Mouse (Mus musculus) hindbrain, embryonic 12.5 days (tissue): ENCODE results near the gene Cyth1. TPM values are rescaled to one million over a fixed set of nuclear protein-coding genes. Genes with fewer than 3 reads are reported as not detected.

ENCODE experiments used
- ATAC-seq: fragments of 200-750 bp; cut with Nextera tagmentation; 2 replicates; pipeline ENCODE4 v1.8.0; 2017; ENCODE audit warnings: moderate TSS enrichment; ENCODE audit not compliant: low FRiP score
- H3K27ac ChIP-seq: fragments of 300-500 bp; sonication (generic); 2 replicates; pipeline ENCODE4 v1.5.1; 2016; ENCODE audit warnings: mild to moderate bottlenecking
- H3K27me3 ChIP-seq: fragments of 300-500 bp; sonication (generic); 2 replicates; pipeline ENCODE4 v1.6.1; 2016; ENCODE audit warnings: mild to moderate bottlenecking
- H3K36me3 ChIP-seq: fragments of 300-500 bp; sonication (generic); 2 replicates; pipeline ENCODE4 v1.6.1; 2016; ENCODE audit warnings: mild to moderate bottlenecking
- H3K4me1 ChIP-seq: fragments of 300-500 bp; sonication (generic); 2 replicates; pipeline ENCODE4 v1.6.1; 2016
- H3K4me2 ChIP-seq: fragments of 300-500 bp; sonication (generic); replicated peaks from 2 replicates; pipeline ENCODE4 v1.6.1; 2016; ENCODE audit warnings: mild to moderate bottlenecking
- H3K4me3 ChIP-seq: fragments of 300-500 bp; sonication (generic); 2 replicates; pipeline ENCODE4 v1.5.1; 2016; ENCODE audit warnings: mild to moderate bottlenecking
- H3K9ac ChIP-seq: fragments of 300-500 bp; sonication (generic); 2 replicates; pipeline ENCODE4 v1.6.1; 2016; ENCODE audit warnings: mild to moderate bottlenecking, moderate library complexity
- H3K9me3 ChIP-seq: fragments of 300-500 bp; sonication (generic); replicated peaks from 2 replicates; pipeline ENCODE4 v1.6.1; 2016; ENCODE audit warnings: mild to moderate bottlenecking
- WGBS: fragments of 180-500 bp; shearing (Covaris S2); methylation state at CpG from one replicate; pipeline ENCODE4 v1.1.7; 2016; 5-methylcytosine and 5-hydroxymethylcytosine counted together
- polyA plus RNA-seq: library from polyadenylated mRNA; unstranded; fragments of >200 nt; fragmentation: Nextera tagmentation; extraction: Ambion mirVana; gene quantifications from 2 replicates; pipeline ENCODE4 v1.2.1, GENCODE M21; 2016

Cyth1 gene
- polyA plus RNA-seq, 1 experiment from 2014 or later = 29.0 TPM

GRCm38 (mm10) chr11:118275092-118275491 lies 26.7 kb upstream of the Cyth1 start:
- Histone ChIP-seq H3K9me3 (no peaks in the 10 kb centered on the region), H3K4me1 (no peaks in the 10 kb centered on the region), H3K4me3 (no peak overlapping the region), H3K27me3 (no peaks in the 10 kb centered on the region), H3K9ac (no peak overlapping the region), H3K4me2 (no peak overlapping the region), H3K27ac (no peak overlapping the region), H3K36me3 (peaks cover 97% of the 10 kb centered on the region)
- ATAC-seq = no peak
- 95% methylated on average over 9 of the region's 9 CpGs for WGBS

- ATAC-seq = no peak
- H3K9ac ChIP-seq = no peak overlapping the region
- H3K4me2 ChIP-seq = no peak overlapping the region
- no peak overlapping the region for H3K4me3 ChIP-seq
- no peaks in the 10 kb centered on the region for H3K27me3 ChIP-seq
- 95% methylated on average over 3 of the region's 3 CpGs for WGBS
- no peaks in the 10 kb centered on the region for H3K9me3 ChIP-seq
- H3K4me1 ChIP-seq = no peaks in the 10 kb centered on the region
- peaks cover 92% of the 10 kb centered on the region for H3K36me3 ChIP-seq
- H3K27ac ChIP-seq = no peak overlapping the region
These were observed 21.4 kb upstream of the Cyth1 start for GRCm38 (mm10) chr11:118269827-118270226.

GRCm38 (mm10) chr11:118266666-118267046 lies 18.3 kb upstream of the Cyth1 start:
- Histone ChIP-seq H3K36me3 (peaks cover 92% of the 10 kb centered on the region), H3K9me3 (no peaks in the 10 kb centered on the region), H3K9ac (no peak overlapping the region), H3K4me3 (no peak overlapping the region), H3K4me1 (no peaks in the 10 kb centered on the region), H3K4me2 (no peak overlapping the region), H3K27ac (no peak overlapping the region), H3K27me3 (no peaks in the 10 kb centered on the region)
- WGBS = 86% methylated on average over 7 of the region's 7 CpGs
- no peak for ATAC-seq

- H3K4me2 ChIP-seq = no peak overlapping the region
- no peaks in the 10 kb centered on the region for H3K27me3 ChIP-seq
- H3K4me1 ChIP-seq = no peaks in the 10 kb centered on the region
- peaks cover 92% of the 10 kb centered on the region for H3K36me3 ChIP-seq
- no peak for ATAC-seq
- H3K4me3 ChIP-seq = no peak overlapping the region
- no peaks in the 10 kb centered on the region for H3K9me3 ChIP-seq
- WGBS = 92% methylated on average over 10 of the region's 10 CpGs
- H3K27ac ChIP-seq = no peak overlapping the region
- no peak overlapping the region for H3K9ac ChIP-seq
These were observed 17.8 kb upstream of the Cyth1 start for GRCm38 (mm10) chr11:118266044-118266665.

GRCm38 (mm10) chr11:118265621-118266020 lies 17.2 kb upstream of the Cyth1 start:
- H3K9ac ChIP-seq = no peak overlapping the region
- no peak for ATAC-seq
- H3K4me1 ChIP-seq = no peaks in the 10 kb centered on the region
- H3K27me3 ChIP-seq = no peaks in the 10 kb centered on the region
- no peaks in the 10 kb centered on the region for H3K9me3 ChIP-seq
- peaks cover 94% of the 10 kb centered on the region for H3K36me3 ChIP-seq
- 95% methylated on average over 11 of the region's 11 CpGs for WGBS
- no peak overlapping the region for H3K4me3 ChIP-seq
- H3K27ac ChIP-seq = no peak overlapping the region
- H3K4me2 ChIP-seq = no peak overlapping the region

GRCm38 (mm10) chr11:118263146-118263545 lies 14.8 kb upstream of the Cyth1 start:
- Histone ChIP-seq H3K4me3 (no peak overlapping the region), H3K27ac (no peak overlapping the region), H3K4me1 (no peaks in the 10 kb centered on the region), H3K27me3 (no peaks in the 10 kb centered on the region), H3K9ac (no peak overlapping the region), H3K9me3 (no peaks in the 10 kb centered on the region), H3K4me2 (no peak overlapping the region), H3K36me3 (peaks cover 96% of the 10 kb centered on the region)
- WGBS = 86% methylated on average over 5 of the region's 5 CpGs
- no peak for ATAC-seq

GRCm38 (mm10) chr11:118260081-118260480 lies 11.7 kb upstream of the Cyth1 start:
- H3K4me1 ChIP-seq = no peaks in the 10 kb centered on the region
- no peak overlapping the region for H3K27ac ChIP-seq
- peaks cover 92% of the 10 kb centered on the region for H3K36me3 ChIP-seq
- no peaks in the 10 kb centered on the region for H3K9me3 ChIP-seq
- H3K9ac ChIP-seq = no peak overlapping the region
- H3K4me3 ChIP-seq = no peak overlapping the region
- H3K27me3 ChIP-seq = no peaks in the 10 kb centered on the region
- 97% methylated on average over 8 of the region's 8 CpGs for WGBS
- no peak for ATAC-seq
- H3K4me2 ChIP-seq = no peak overlapping the region

GRCm38 (mm10) chr11:118259580-118259979 lies 11.2 kb upstream of the Cyth1 start:
- 95% methylated on average over 8 of the region's 8 CpGs for WGBS
- H3K36me3 ChIP-seq = peaks cover 87% of the 10 kb centered on the region
- no peak overlapping the region for H3K9ac ChIP-seq
- peaks cover 3% of the 10 kb centered on the region; the same call in 1 of the 2 replicates for H3K4me1 ChIP-seq
- H3K4me2 ChIP-seq = no peak overlapping the region
- no peak overlapping the region for H3K4me3 ChIP-seq
- ATAC-seq = no peak
- no peak overlapping the region for H3K27ac ChIP-seq
- no peaks in the 10 kb centered on the region for H3K9me3 ChIP-seq
- no peaks in the 10 kb centered on the region for H3K27me3 ChIP-seq

GRCm38 (mm10) chr11:118256371-118256770 lies 8.0 kb upstream of the Cyth1 start:
- Histone ChIP-seq H3K27ac (no peak overlapping the region), H3K4me1 (peaks cover 12% of the 10 kb centered on the region), H3K36me3 (peaks cover 55% of the 10 kb centered on the region), H3K9me3 (no peaks in the 10 kb centered on the region), H3K27me3 (peaks cover 2% of the 10 kb centered on the region; the same call in 1 of the 2 replicates), H3K4me2 (no peak overlapping the region), H3K4me3 (no peak overlapping the region), H3K9ac (no peak overlapping the region)
- ATAC-seq = no peak
- WGBS = 92% methylated on average over 7 of the region's 7 CpGs

- Histone ChIP-seq H3K4me2 (no peak overlapping the region), H3K9ac (no peak overlapping the region), H3K36me3 (peaks cover 34% of the 10 kb centered on the region), H3K9me3 (no peaks in the 10 kb centered on the region), H3K4me3 (no peak overlapping the region), H3K27me3 (peaks cover 2% of the 10 kb centered on the region; the same call in 1 of the 2 replicates), H3K27ac (peak overlapping the region; percentile 36), H3K4me1 (peaks cover 12% of the 10 kb centered on the region)
- ATAC-seq = peak; percentile 66
- WGBS = 59% methylated on average over 15 of the region's 15 CpGs
These were observed 6.0 kb upstream of the Cyth1 start for GRCm38 (mm10) chr11:118254159-118254951.

GRCm38 (mm10) chr11:118253447-118254158 lies 5.2 kb upstream of the Cyth1 start:
- WGBS = 89% methylated on average over 7 of the region's 7 CpGs
- no peak overlapping the region for H3K27ac ChIP-seq

GRCm38 (mm10) chr11:118249012-118249383 lies 606 bp upstream of the Cyth1 start:
- Histone ChIP-seq H3K9ac (0 out of 2 replicates have a peak overlapping the region, but pooled peaks have one; percentile 23), H3K4me2 (peak overlapping the region; percentile 92), H3K36me3 (no peaks in the 10 kb centered on the region), H3K27me3 (peaks cover 2% of the 10 kb centered on the region; the same call in 1 of the 2 replicates), H3K4me3 (peak overlapping the region; percentile 82), H3K9me3 (no peaks in the 10 kb centered on the region), H3K27ac (peak overlapping the region; percentile 46), H3K4me1 (peaks cover 23% of the 10 kb centered on the region)
- 2% methylated on average over 5 of the region's 5 CpGs for WGBS
- peak; percentile 17; the same call in 1 of the 2 replicates for ATAC-seq

More at GRCm38 (mm10) chr11:118253447-118254158, 5.2 kb upstream of the Cyth1 start:
- ATAC-seq = no peak
- Histone ChIP-seq H3K36me3 (peaks cover 27% of the 10 kb centered on the region), H3K4me3 (no peak overlapping the region), H3K27me3 (peaks cover 2% of the 10 kb centered on the region; the same call in 1 of the 2 replicates), H3K9ac (no peak overlapping the region), H3K4me2 (no peak overlapping the region), H3K4me1 (peaks cover 18% of the 10 kb centered on the region), H3K9me3 (no peaks in the 10 kb centered on the region)
